Mouse (Mus musculus) E14TG2a.4 (cell line): ENCODE results near the gene Csgalnact2.

Experiments used
- CTCF ChIP-seq: conservative IDR thresholded peaks from 2 replicates; pipeline ENCODE4 v1.5.1; 2014; ENCODE audit warnings: low read length
- NANOG ChIP-seq: IDR thresholded peaks from 2 replicates; pipeline ENCODE4 v1.6.1; 2014; ENCODE audit warnings: borderline replicate concordance, low read length, mixed read lengths
- POU5F1 ChIP-seq: IDR thresholded peaks from 2 replicates; pipeline ENCODE4 v1.6.1; 2014; ENCODE audit warnings: low read length, borderline replicate concordance

GRCm38 (mm10) chr6:118134461-118134860, 4.5 kb downstream of the Csgalnact2 start:
- TF ChIP-seq CTCF (no peak), POU5F1 (no peak), NANOG (no peak)
